Mouse (Mus musculus): ENCODE measurements around the gene Cxcr4.

GRCm38 (mm10) chr1:128605794-128606193 lies 13.7 kb upstream of the Cxcr4 start:
- TF ChIP-seq CTCF (IDR thresholded peaks at IDR 0.05; ENCODE audit: borderline replicate concordance, extremely low read depth, insufficient read depth, insufficient read length) (no peak), POLR2A (IDR thresholded peaks at IDR 0.05; ENCODE audit: borderline replicate concordance, extremely low read depth, insufficient read depth, insufficient read length, poor library complexity, severe bottlenecking) (no peak)
